24 mouse cellular contexts compared by ENCODE assay signal in genomic region chr10:105192071-105192470, GRCm38 (mm10).
DNase-seq lines count a peak whose midpoint lies in the region; TF ChIP-seq lines count a peak whose summit lies in the region.
"Had no signal": no experiment of that assay in that cellular context is flagged by ENCODE, and none has a peak within 500 bp of the region (broad histone marks: within the 10 kb centered on the region; RNA-seq: fewer than 3 reads in every experiment).

No protein-coding gene starts in this region.

- no peak overlapping the region for H3K4me3 ChIP-seq in left cerebral cortex, adult 2 months
- H3K4me3 ChIP-seq: embryonic facial prominence, embryonic 13.5 days; forebrain, embryonic 10.5 days; forebrain, embryonic 15.5 days; hindbrain, embryonic 13.5 days; liver, embryonic 13.5 days; megakaryocyte, embryonic 14.5 days; midbrain, embryonic 13.5 days; neural tube, embryonic 13.5 days had no signal

- no peak overlapping the region for H3K27ac ChIP-seq in left cerebral cortex, adult 2 months
- H3K27ac ChIP-seq: embryonic facial prominence, embryonic 13.5 days; forebrain, embryonic 10.5 days; forebrain, embryonic 15.5 days; hindbrain, embryonic 13.5 days; kidney, postnatal 0 days; liver, embryonic 13.5 days; midbrain, embryonic 13.5 days; neural tube, embryonic 13.5 days had no signal

- TF ChIP-seq CTCF in left cerebral cortex, adult 2 months (IDR thresholded peaks at IDR 0.05): no peak

- intact Hi-C loops in left cerebral cortex, adult 2 months (cut with DNase I): loop anchor here (5.0 kb wide), 1 partner anchor 95 kb away; no protein-coding TSS in a partner anchor

- DNase-seq in frontal cortex, adult 2 months (ENCODE audit: extremely low spot score in 1 of 2, low spot score in 1 of 2): peak; percentile 49 to 62
- DNase-seq in frontal cortex, postnatal 10 days (ENCODE audit: low spot score in 2 of 2): no peak
- DNase-seq in left cerebral cortex, adult 11 months (ENCODE audit: low spot score): peak; percentile 48
- no peak for DNase-seq in left cerebral cortex, adult 2 months (ENCODE audit: extremely low spot score in 1 of 2, low spot score in 2 of 2)
- DNase-seq in brain, adult 2 months (ENCODE audit: low read depth, low spot score): peak; percentile 66
- DNase-seq in right cerebral cortex, postnatal 36 days (ENCODE audit: low spot score in 2 of 2): peak; percentile 13 to 19
- no peak for DNase-seq in ovary, postnatal 36 days (ENCODE audit: low spot score)
- DNase-seq: adrenal gland, postnatal 25 days; cerebellum, adult 18-20 months; cerebellum, postnatal 10 days; gastrocnemius, postnatal 14 days; heart, postnatal 4 days; kidney, adult 8-10 months; liver, embryonic 13.5 days; lung, adult 18-20 months; lung, postnatal 4 days had no signal

Comparison
In these comparisons a context has a peak if more than half of its experiments do, and no peak if none do; other contexts are left out.
1. DNase-seq: peak in frontal cortex, adult 2 months (2 of 2), left cerebral cortex, adult 11 months (single experiment), brain, adult 2 months (single experiment) and right cerebral cortex, postnatal 36 days (2 of 2); none in frontal cortex, postnatal 10 days (0 of 2), left cerebral cortex, adult 2 months (0 of 2) and ovary, postnatal 36 days (single experiment).